Mouse (Mus musculus) urinary bladder, postnatal 4 days (tissue): ENCODE measurements around the gene Iqca.

Experiments used
- DNase-seq, 2 experiments: peaks; one replicate each; pipeline ENCODE4 v3.0.0; 2021 to 2022; ENCODE audit warnings: low spot score in 2 of 2

Gene Iqca

GRCm38 (mm10) chr1:90139729-90140128 is 13.5 kb downstream of the Iqca start:
- DNase-seq = peak; percentile 30 to 66

- DNase-seq = no peak
Observed at GRCm38 (mm10) chr1:90132402-90132801, 20.8 kb downstream of the Iqca start.

- DNase-seq = no peak
Observed at GRCm38 (mm10) chr1:90131982-90132381, 21.2 kb downstream of the Iqca start.

- no peak for DNase-seq
Observed at GRCm38 (mm10) chr1:90124561-90124960, 28.6 kb downstream of the Iqca start.

GRCm38 (mm10) chr1:90120706-90121105 is 32.5 kb downstream of the Iqca start:
- DNase-seq = no peak

- no peak for DNase-seq
Observed at GRCm38 (mm10) chr1:90119214-90119613, 34.0 kb downstream of the Iqca start.

- no peak for DNase-seq
Observed at GRCm38 (mm10) chr1:90117207-90117606, 36.0 kb downstream of the Iqca start.

- DNase-seq = no peak
Observed at GRCm38 (mm10) chr1:90114586-90114985, 38.6 kb downstream of the Iqca start.

GRCm38 (mm10) chr1:90113655-90114244 is 39.5 kb downstream of the Iqca start:
- no peak for DNase-seq

- no peak for DNase-seq
Observed at GRCm38 (mm10) chr1:90112669-90113068, 40.5 kb downstream of the Iqca start.

- DNase-seq = peak in 1 of 2 experiments; percentile 60
Observed at GRCm38 (mm10) chr1:90111198-90111839, 41.9 kb downstream of the Iqca start.

- DNase-seq = no peak
Observed at GRCm38 (mm10) chr1:90103896-90104487, 49.2 kb downstream of the Iqca start.

- DNase-seq = peak; percentile 64 to 67
Observed at GRCm38 (mm10) chr1:90100360-90101232, 52.6 kb downstream of the Iqca start.

GRCm38 (mm10) chr1:90092816-90093493 is 60.2 kb downstream of the Iqca start:
- no peak for DNase-seq

- no peak for DNase-seq
Observed at GRCm38 (mm10) chr1:90088192-90088990, 64.8 kb downstream of the Iqca start.

GRCm38 (mm10) chr1:90086461-90086860 is 66.7 kb downstream of the Iqca start:
- no peak for DNase-seq

GRCm38 (mm10) chr1:90085526-90086157 is 67.6 kb downstream of the Iqca start:
- no peak for DNase-seq

GRCm38 (mm10) chr1:90076291-90076690 is 76.9 kb downstream of the Iqca start:
- DNase-seq = no peak

GRCm38 (mm10) chr1:90074779-90075178 is 78.4 kb downstream of the Iqca start:
- DNase-seq = no peak

- no peak for DNase-seq
Observed at GRCm38 (mm10) chr1:90071812-90072580, 81.2 kb downstream of the Iqca start.
